Mouse (Mus musculus) kidney, adult 2 months (tissue): ENCODE results near the gene Ube2q2.
A peak's percentile ranks its signal among the peaks of the same experiment; 100 is the strongest.
"Not testable (repeated sequence)": the region's sequence is repeated elsewhere in the genome, so short reads cannot be mapped to it uniquely, and the experiment has no call there.

Experiments used
- CTCF ChIP-seq: fragments of 200-500 bp; conservative IDR thresholded peaks from 2 replicates; pipeline ENCODE4 v1.5.1; 2011; ENCODE audit warnings: low read depth, mild to moderate bottlenecking, control low read depth, low read length, moderate library complexity, mixed read lengths; ENCODE audit not compliant: insufficient read depth, insufficient read length
- POLR2A ChIP-seq: fragments of 200-500 bp; IDR thresholded peaks from one replicate; pipeline ENCODE4 v1.6.1; 2011; ENCODE audit warnings: low read depth, low read length, control low read depth

- TF ChIP-seq CTCF, result peak; percentile 37
- not testable (repeated sequence) for TF ChIP-seq POLR2A
Observed at GRCm38 (mm10) chr9:55252097-55252496, 103.4 kb downstream of the Ube2q2 start.
